Comparison of ENCODE assay signal across 17 mouse cellular contexts in genomic region chr8:115226781-115227583, GRCm38 (mm10).
DNase-seq lines count a peak whose midpoint lies in the region; ATAC-seq lines count a peak whose summit lies in the region.
"Had no signal": no experiment of that assay in that cellular context is flagged by ENCODE, and none has a peak within 500 bp of the region (broad histone marks: within the 10 kb centered on the region; RNA-seq: fewer than 3 reads in every experiment).

No protein-coding gene starts in this region.

- H3K27me3 ChIP-seq in heart, embryonic 16.5 days (ENCODE audit: control insufficient read depth, insufficient read depth, low read length): no peaks in the 10 kb centered on the region
- no peaks in the 10 kb centered on the region for H3K27me3 ChIP-seq in heart, embryonic 12.5 days (replicated peaks)
- no peaks in the 10 kb centered on the region for H3K27me3 ChIP-seq in embryonic facial prominence, embryonic 14.5 days (replicated peaks; ENCODE audit: control insufficient read depth, insufficient read depth, low read length)
- peaks cover 2% of the 10 kb centered on the region; the same call in 1 of the 2 replicates for H3K27me3 ChIP-seq in neural tube, embryonic 15.5 days (replicated peaks)
- H3K27me3 ChIP-seq: heart, embryonic 15.5 days; liver, embryonic 12.5 days had no signal

- intact Hi-C loops in left cerebral cortex, postnatal 25 days (cut with DNase I): no loop called here

- peaks cover 10% of the 10 kb centered on the region for H3K4me1 ChIP-seq in heart, embryonic 16.5 days (ENCODE audit: control insufficient read depth, insufficient read depth, low read length)
- H3K4me1 ChIP-seq in heart, embryonic 12.5 days (replicated peaks): peaks cover 5% of the 10 kb centered on the region; the same call in 1 of the 2 replicates
- peaks cover 5% of the 10 kb centered on the region for H3K4me1 ChIP-seq in embryonic facial prominence, embryonic 14.5 days (ENCODE audit: control insufficient read depth, insufficient read depth, low read length)
- H3K4me1 ChIP-seq in neural tube, embryonic 15.5 days: peaks cover 13% of the 10 kb centered on the region; the same call in 1 of the 2 replicates
- H3K4me1 ChIP-seq: liver, embryonic 12.5 days had no signal

- ATAC-seq in heart, embryonic 16.5 days (replicated peaks; ENCODE audit: extremely low read depth, insufficient read depth, low FRiP score): no peak
- no peak for ATAC-seq in heart, embryonic 12.5 days (ENCODE audit: insufficient number of reproducible peaks, low FRiP score)
- ATAC-seq in embryonic facial prominence, embryonic 14.5 days (ENCODE audit: low read depth): 0 out of 2 replicates have a peak, but pooled peaks have one; percentile 26
- ATAC-seq in neural tube, embryonic 15.5 days (ENCODE audit: low FRiP score): no peak
- ATAC-seq: forebrain, embryonic 14.5 days; intestine, embryonic 16.5 days; liver, embryonic 12.5 days had no signal

- 49% methylated on average over 20 of the region's 20 CpGs for WGBS in heart, embryonic 16.5 days
- WGBS in heart, embryonic 12.5 days: 56% methylated on average over 20 of the region's 20 CpGs
- WGBS in embryonic facial prominence, embryonic 14.5 days: 56% methylated on average over 20 of the region's 20 CpGs
- WGBS in neural tube, embryonic 15.5 days: 63% methylated on average over 20 of the region's 20 CpGs

- H3K9me3 ChIP-seq in heart, embryonic 16.5 days (replicated peaks; ENCODE audit: control insufficient read depth, low read length): no peaks in the 10 kb centered on the region
- H3K9me3 ChIP-seq in heart, embryonic 12.5 days (replicated peaks): no peaks in the 10 kb centered on the region
- H3K9me3 ChIP-seq in embryonic facial prominence, embryonic 14.5 days (ENCODE audit: control insufficient read depth, low read length): no peaks in the 10 kb centered on the region
- no peaks in the 10 kb centered on the region for H3K9me3 ChIP-seq in neural tube, embryonic 15.5 days (replicated peaks)
- H3K9me3 ChIP-seq: heart, embryonic 15.5 days; hindbrain, embryonic 13.5 days; limb, embryonic 10.5 days; liver, embryonic 12.5 days; midbrain, embryonic 10.5 days had no signal

- H3K9ac ChIP-seq in heart, embryonic 16.5 days (ENCODE audit: low read length): no peak overlapping the region
- no peak overlapping the region for H3K9ac ChIP-seq in heart, embryonic 12.5 days
- H3K9ac ChIP-seq in embryonic facial prominence, embryonic 14.5 days (ENCODE audit: low read depth, low read length): no peak overlapping the region
- no peak overlapping the region for H3K9ac ChIP-seq in neural tube, embryonic 15.5 days (replicated peaks)
- H3K9ac ChIP-seq: heart, embryonic 15.5 days; hindbrain, embryonic 13.5 days; liver, embryonic 12.5 days had no signal

- no peaks in the 10 kb centered on the region for H3K36me3 ChIP-seq in heart, embryonic 16.5 days (ENCODE audit: control insufficient read depth, insufficient read depth)
- no peaks in the 10 kb centered on the region for H3K36me3 ChIP-seq in heart, embryonic 12.5 days
- H3K36me3 ChIP-seq in embryonic facial prominence, embryonic 14.5 days (ENCODE audit: control insufficient read depth, insufficient read depth, low read length): no peaks in the 10 kb centered on the region
- H3K36me3 ChIP-seq in neural tube, embryonic 15.5 days: no peaks in the 10 kb centered on the region
- H3K36me3 ChIP-seq: G1E; heart, embryonic 15.5 days; hindbrain, embryonic 13.5 days; limb, embryonic 10.5 days; liver, embryonic 12.5 days; midbrain, embryonic 10.5 days had no signal

- H3K4me2 ChIP-seq in heart, embryonic 16.5 days (ENCODE audit: low read depth, low read length): peak overlapping the region; percentile 28
- no peak overlapping the region for H3K4me2 ChIP-seq in heart, embryonic 12.5 days
- no peak overlapping the region for H3K4me2 ChIP-seq in embryonic facial prominence, embryonic 14.5 days (ENCODE audit: low read depth, low read length)
- no peak overlapping the region for H3K4me2 ChIP-seq in neural tube, embryonic 15.5 days
- H3K4me2 ChIP-seq: heart, embryonic 15.5 days; hindbrain, embryonic 13.5 days; liver, embryonic 12.5 days had no signal

- H3K4me3 ChIP-seq in heart, embryonic 16.5 days (ENCODE audit: low read length): no peak overlapping the region
- no peak overlapping the region for H3K4me3 ChIP-seq in heart, embryonic 12.5 days
- H3K4me3 ChIP-seq in embryonic facial prominence, embryonic 14.5 days (ENCODE audit: low read depth, low read length): no peak overlapping the region
- no peak overlapping the region for H3K4me3 ChIP-seq in neural tube, embryonic 15.5 days (replicated peaks)
- H3K4me3 ChIP-seq: heart, embryonic 15.5 days; hindbrain, embryonic 13.5 days; limb, embryonic 10.5 days; liver, embryonic 12.5 days; midbrain, embryonic 10.5 days had no signal

- H3K27ac ChIP-seq in heart, embryonic 16.5 days (ENCODE audit: low read length): peak overlapping the region; percentile 27; the same call in 1 of the 2 replicates
- no peak overlapping the region for H3K27ac ChIP-seq in heart, embryonic 12.5 days (ENCODE audit: poor library complexity, severe bottlenecking)
- H3K27ac ChIP-seq in embryonic facial prominence, embryonic 14.5 days (replicated peaks; ENCODE audit: low read depth, low read length): no peak overlapping the region
- no peak overlapping the region for H3K27ac ChIP-seq in neural tube, embryonic 15.5 days (replicated peaks)
- H3K27ac ChIP-seq: heart, embryonic 15.5 days; hindbrain, embryonic 13.5 days; limb, embryonic 10.5 days; liver, embryonic 12.5 days; midbrain, embryonic 10.5 days had no signal

- peak; percentile 59 for DNase-seq in CD4-positive, CD25-positive, alpha-beta regulatory T cell, adult 2 months (ENCODE audit: low read depth, low spot score)
- DNase-seq in embryonic facial prominence, embryonic 14.5 days (ENCODE audit: low spot score): peak; percentile 63
- DNase-seq in thymus, postnatal 0 days (ENCODE audit: low spot score): peak; percentile 57
- DNase-seq in cerebellum, adult 11-12 months: no peak
- no peak for DNase-seq in left cerebral cortex, postnatal 25 days (ENCODE audit: low spot score in 2 of 2)
- DNase-seq: embryo, embryonic 11 days had no signal

Comparison
In these comparisons a context has a peak if more than half of its experiments do, and no peak if none do; other contexts are left out.
1. DNase-seq: peak in CD4-positive, CD25-positive, alpha-beta regulatory T cell, adult 2 months (single experiment), embryonic facial prominence, embryonic 14.5 days (single experiment) and thymus, postnatal 0 days (single experiment); none in cerebellum, adult 11-12 months (single experiment) and left cerebral cortex, postnatal 25 days (0 of 2).